ENCODE assay signal across 8 mouse cellular contexts in genomic region chr12:109399591-109399990, GRCm38 (mm10). TPM values are rescaled to one million over a fixed set of nuclear protein-coding genes. Genes with fewer than 3 reads are reported as not detected.
A peak's percentile ranks its signal among the peaks of the same experiment; 100 is the strongest.
DNase-seq lines count a peak whose midpoint lies in the region; ATAC-seq and TF ChIP-seq lines count a peak whose summit lies in the region.

No protein-coding gene starts in this region.

- no peak overlapping the region for H3K4me3 ChIP-seq in intestine, postnatal 0 days (ENCODE audit: low read depth, low read length)
- H3K4me3 ChIP-seq in limb, embryonic 11.5 days (ENCODE audit: low read depth, low read length) = no peak overlapping the region
- no peak overlapping the region for H3K4me3 ChIP-seq in midbrain, postnatal 0 days (ENCODE audit: low read depth, low read length)

- no peak for TF ChIP-seq CTCF in intestine, postnatal 0 days (IDR thresholded peaks at IDR 0.05; ENCODE audit: low read depth)
- no peak for TF ChIP-seq CTCF in midbrain, postnatal 0 days (IDR thresholded peaks at IDR 0.05)

- H3K27ac ChIP-seq in intestine, postnatal 0 days (ENCODE audit: low read depth, low read length) = no peak overlapping the region
- no peak overlapping the region for H3K27ac ChIP-seq in limb, embryonic 11.5 days (replicated peaks; ENCODE audit: low read depth, low read length)
- H3K27ac ChIP-seq in midbrain, postnatal 0 days (ENCODE audit: low read depth, low read length) = no peak overlapping the region

- H3K4me1 ChIP-seq in intestine, postnatal 0 days (replicated peaks; ENCODE audit: control insufficient read depth, insufficient read depth, low read length) = peaks cover 15% of the 10 kb centered on the region; the same call in 1 of the 2 replicates
- peaks cover 13% of the 10 kb centered on the region; the same call in 1 of the 2 replicates for H3K4me1 ChIP-seq in limb, embryonic 11.5 days (ENCODE audit: control insufficient read depth, insufficient read depth, low read length)
- peaks cover 5% of the 10 kb centered on the region; the same call in 1 of the 2 replicates for H3K4me1 ChIP-seq in midbrain, postnatal 0 days (ENCODE audit: insufficient read depth, low read length)

- H3K9ac ChIP-seq in intestine, postnatal 0 days (ENCODE audit: low read depth, low read length) = no peak overlapping the region
- 0 out of 2 replicates have a peak overlapping the region, but pooled peaks have one; percentile 19 for H3K9ac ChIP-seq in limb, embryonic 11.5 days (ENCODE audit: low read length)
- H3K9ac ChIP-seq in midbrain, postnatal 0 days (replicated peaks; ENCODE audit: low read length, poor library complexity, severe bottlenecking) = no peak overlapping the region; the same call in 1 of the 2 replicates

- H3K27me3 ChIP-seq in intestine, postnatal 0 days (replicated peaks; ENCODE audit: control insufficient read depth, insufficient read depth, low read length) = no peaks in the 10 kb centered on the region
- H3K27me3 ChIP-seq in limb, embryonic 11.5 days (ENCODE audit: control insufficient read depth, insufficient read depth, low read length) = no peaks in the 10 kb centered on the region
- H3K27me3 ChIP-seq in midbrain, postnatal 0 days (ENCODE audit: insufficient read depth, low read length) = no peaks in the 10 kb centered on the region

- 0 out of 2 replicates have a peak overlapping the region, but pooled peaks have one; percentile 13 for H3K4me2 ChIP-seq in intestine, postnatal 0 days (replicated peaks; ENCODE audit: low read depth)
- H3K4me2 ChIP-seq in limb, embryonic 11.5 days (ENCODE audit: low read depth, severe bottlenecking) = no peak overlapping the region
- H3K4me2 ChIP-seq in midbrain, postnatal 0 days (ENCODE audit: low read depth, low read length, poor library complexity, severe bottlenecking) = peak overlapping the region; percentile 22; the same call in 1 of the 2 replicates

- WGBS in intestine, postnatal 0 days = 28% methylated on average over 22 of the region's 22 CpGs
- 19% methylated on average over 22 of the region's 22 CpGs for WGBS in limb, embryonic 11.5 days
- WGBS in midbrain, postnatal 0 days = 21% methylated on average over 22 of the region's 22 CpGs

- no peak for ATAC-seq in intestine, postnatal 0 days
- ATAC-seq in limb, embryonic 11.5 days (ENCODE audit: insufficient number of reproducible peaks, low FRiP score, low TSS enrichment, low read depth) = no peak
- ATAC-seq in midbrain, postnatal 0 days (ENCODE audit: low FRiP score) = no peak
- ATAC-seq in erythroblast, adult 5-6 weeks (replicated peaks; ENCODE audit: low FRiP score, poor library complexity, severe bottlenecking) = no peak

- no peaks in the 10 kb centered on the region for H3K9me3 ChIP-seq in intestine, postnatal 0 days (ENCODE audit: control insufficient read depth)
- no peaks in the 10 kb centered on the region for H3K9me3 ChIP-seq in limb, embryonic 11.5 days (ENCODE audit: control insufficient read depth, low read length)
- H3K9me3 ChIP-seq in midbrain, postnatal 0 days (ENCODE audit: low read length) = no peaks in the 10 kb centered on the region

- DNase-seq in urinary bladder, postnatal 25 days (ENCODE audit: low spot score) = peak; percentile 29
- DNase-seq in urinary bladder, postnatal 10 days (ENCODE audit: low spot score) = no peak
- peak; percentile 68 for DNase-seq in frontal cortex, postnatal 10 days (ENCODE audit: low spot score in 2 of 2)
- no peak for DNase-seq in limb, embryonic 11.5 days (ENCODE audit: low spot score)
- no peak for DNase-seq in midbrain, postnatal 0 days (ENCODE audit: low spot score)
- no peak for DNase-seq in cerebellum, adult 9-11 months

- H3K36me3 ChIP-seq in intestine, postnatal 0 days (ENCODE audit: control insufficient read depth, insufficient read depth) = no peaks in the 10 kb centered on the region
- H3K36me3 ChIP-seq in limb, embryonic 11.5 days (ENCODE audit: control insufficient read depth, insufficient read depth, low read length) = no peaks in the 10 kb centered on the region
- no peaks in the 10 kb centered on the region for H3K36me3 ChIP-seq in midbrain, postnatal 0 days (ENCODE audit: insufficient read depth, low read length)

RNA-seq across cellular contexts. Expression of gene Dlk1, which starts 53.0 kb away (rescaled TPM):
- 73.6 and 78.6 TPM in 2 replicates for polyA plus RNA-seq in intestine, postnatal 0 days (2015; fragmentation: Nextera tagmentation; extraction: Ambion mirVana)
- polyA plus RNA-seq in limb, embryonic 11.5 days (2014; fragmentation: Nextera tagmentation; extraction: Ambion mirVana) = 95.6 and 121 TPM in 2 replicates
- 22.1 and 38.8 TPM in 2 replicates for total RNA-seq in midbrain, postnatal 0 days (2014; rRNA removed)
- polyA plus RNA-seq in midbrain, postnatal 0 days (2015; fragmentation: Nextera tagmentation; extraction: Ambion mirVana) = 41.4 and 47.5 TPM in 2 replicates
- 2.5 TPM in 1 of 2 replicates, not detected in the other for total RNA-seq in erythroblast, adult 5-6 weeks (2015; ENCODE audit: low replicate concordance)
- total RNA-seq in erythroblast, adult 5-6 weeks (2017; ENCODE audit: low replicate concordance) = not detected in 2 replicates

Comparison
In these comparisons a context has a peak if more than half of its experiments do, and no peak if none do; other contexts are left out.
1. DNase-seq: peak in urinary bladder, postnatal 25 days (single experiment) and frontal cortex, postnatal 10 days (2 of 2); none in urinary bladder, postnatal 10 days (single experiment), limb, embryonic 11.5 days (single experiment), midbrain, postnatal 0 days (single experiment) and cerebellum, adult 9-11 months (single experiment).